Mouse (Mus musculus): ENCODE results near the gene Rnf222. TPM values are rescaled to one million over a fixed set of nuclear protein-coding genes. Genes with fewer than 3 reads are reported as not detected.

The Rnf222 gene
- not detected in 2 replicates for polyA plus RNA-seq (2014; fragmentation: Nextera tagmentation; extraction: Ambion mirVana)

GRCm38 (mm10) chr11:68888253-68888652 is at the start of gene Rnf222:
TSS of gene Rnf222 (plus strand) at chr11:68888553.
- WGBS = 41% methylated on average over 6 of the region's 6 CpGs
- Histone ChIP-seq H3K9me3 (ENCODE audit: control insufficient read depth, low read length) (no peaks in the 10 kb centered on the region), H3K4me2 (ENCODE audit: low read depth, low read length, severe bottlenecking) (no peak within 1 kb of the TSS), H3K27ac (ENCODE audit: low read depth, low read length) (no peak within 1 kb of the TSS), H3K4me1 (replicated peaks; ENCODE audit: control insufficient read depth, insufficient read depth, low read length) (no peaks in the 10 kb centered on the region), H3K27me3 (ENCODE audit: control insufficient read depth, insufficient read depth, low read length) (no peaks in the 10 kb centered on the region), H3K9ac (ENCODE audit: low read length) (no peak within 1 kb of the TSS), H3K36me3 (ENCODE audit: control insufficient read depth, insufficient read depth, low read length) (no peaks in the 10 kb centered on the region), H3K4me3 (ENCODE audit: low read depth, low read length) (no peak within 1 kb of the TSS)
- DNase-seq (ENCODE audit: low spot score) (no peak), ATAC-seq (replicated peaks; ENCODE audit: low FRiP score) (no peak)

- Histone ChIP-seq H3K4me3 (ENCODE audit: low read depth, low read length) (no peak overlapping the region), H3K9me3 (ENCODE audit: control insufficient read depth, low read length) (no peaks in the 10 kb centered on the region), H3K36me3 (ENCODE audit: control insufficient read depth, insufficient read depth, low read length) (peaks cover 9% of the 10 kb centered on the region; the same call in 1 of the 2 replicates), H3K4me1 (replicated peaks; ENCODE audit: control insufficient read depth, insufficient read depth, low read length) (no peaks in the 10 kb centered on the region), H3K27me3 (ENCODE audit: control insufficient read depth, insufficient read depth, low read length) (no peaks in the 10 kb centered on the region), H3K4me2 (ENCODE audit: low read depth, low read length, severe bottlenecking) (no peak overlapping the region), H3K27ac (ENCODE audit: low read depth, low read length) (no peak overlapping the region), H3K9ac (ENCODE audit: low read length) (no peak overlapping the region)
- 53% methylated on average over 5 of the region's 5 CpGs for WGBS
- no peak for DNase-seq (ENCODE audit: low spot score)
- ATAC-seq (replicated peaks; ENCODE audit: low FRiP score) = no peak
Measured at GRCm38 (mm10) chr11:68839606-68840005, 48.7 kb upstream of the Rnf222 start.

GRCm38 (mm10) chr11:68850862-68851261 is 37.5 kb upstream of the Rnf222 start:
- Histone ChIP-seq H3K4me1 (replicated peaks; ENCODE audit: control insufficient read depth, insufficient read depth, low read length) (peaks cover 5% of the 10 kb centered on the region; the same call in 1 of the 2 replicates), H3K9me3 (ENCODE audit: control insufficient read depth, low read length) (no peaks in the 10 kb centered on the region), H3K36me3 (ENCODE audit: control insufficient read depth, insufficient read depth, low read length) (no peaks in the 10 kb centered on the region), H3K27ac (ENCODE audit: low read depth, low read length) (no peak overlapping the region), H3K4me3 (ENCODE audit: low read depth, low read length) (no peak overlapping the region), H3K9ac (ENCODE audit: low read length) (no peak overlapping the region; the same call in 1 of the 2 replicates), H3K4me2 (ENCODE audit: low read depth, low read length, severe bottlenecking) (no peak overlapping the region), H3K27me3 (ENCODE audit: control insufficient read depth, insufficient read depth, low read length) (no peaks in the 10 kb centered on the region)
- 90% methylated on average over 7 of the region's 7 CpGs for WGBS
- ATAC-seq (replicated peaks; ENCODE audit: low FRiP score) = no peak
- no peak for DNase-seq (ENCODE audit: low spot score)

GRCm38 (mm10) chr11:68851644-68852485 is 36.5 kb upstream of the Rnf222 start:
- 5% methylated on average over 13 of the region's 13 CpGs for WGBS
- H3K9me3 ChIP-seq (ENCODE audit: control insufficient read depth, low read length) = no peaks in the 10 kb centered on the region
- peak overlapping the region; percentile 83 for H3K4me2 ChIP-seq (ENCODE audit: low read depth, low read length, severe bottlenecking)
- peak overlapping the region; percentile 92 for H3K4me3 ChIP-seq (ENCODE audit: low read depth, low read length)
- H3K27ac ChIP-seq (ENCODE audit: low read depth, low read length) = no peak overlapping the region
- no peaks in the 10 kb centered on the region for H3K36me3 ChIP-seq (ENCODE audit: control insufficient read depth, insufficient read depth, low read length)
- H3K9ac ChIP-seq (ENCODE audit: low read length) = peak overlapping the region; percentile 87
- DNase-seq (ENCODE audit: low spot score) (no peak), ATAC-seq (replicated peaks; ENCODE audit: low FRiP score) (no peak)
- peaks cover 5% of the 10 kb centered on the region; the same call in 1 of the 2 replicates for H3K4me1 ChIP-seq (replicated peaks; ENCODE audit: control insufficient read depth, insufficient read depth, low read length)
- no peaks in the 10 kb centered on the region for H3K27me3 ChIP-seq (ENCODE audit: control insufficient read depth, insufficient read depth, low read length)

GRCm38 (mm10) chr11:68852486-68852901 is 35.9 kb upstream of the Rnf222 start:
- Histone ChIP-seq H3K4me3 (ENCODE audit: low read depth, low read length) (peak overlapping the region; percentile 92), H3K4me1 (replicated peaks; ENCODE audit: control insufficient read depth, insufficient read depth, low read length) (peaks cover 5% of the 10 kb centered on the region; the same call in 1 of the 2 replicates), H3K27ac (ENCODE audit: low read depth, low read length) (peak overlapping the region; percentile 88), H3K9me3 (ENCODE audit: control insufficient read depth, low read length) (no peaks in the 10 kb centered on the region), H3K9ac (ENCODE audit: low read length) (peak overlapping the region; percentile 87), H3K4me2 (ENCODE audit: low read depth, low read length, severe bottlenecking) (peak overlapping the region; percentile 83), H3K27me3 (ENCODE audit: control insufficient read depth, insufficient read depth, low read length) (no peaks in the 10 kb centered on the region), H3K36me3 (ENCODE audit: control insufficient read depth, insufficient read depth, low read length) (no peaks in the 10 kb centered on the region)
- WGBS = under 1% methylated on average over 35 of the region's 36 CpGs
- no peak for ATAC-seq (replicated peaks; ENCODE audit: low FRiP score)
- peak; percentile 79 for DNase-seq (ENCODE audit: low spot score)

DNA sequence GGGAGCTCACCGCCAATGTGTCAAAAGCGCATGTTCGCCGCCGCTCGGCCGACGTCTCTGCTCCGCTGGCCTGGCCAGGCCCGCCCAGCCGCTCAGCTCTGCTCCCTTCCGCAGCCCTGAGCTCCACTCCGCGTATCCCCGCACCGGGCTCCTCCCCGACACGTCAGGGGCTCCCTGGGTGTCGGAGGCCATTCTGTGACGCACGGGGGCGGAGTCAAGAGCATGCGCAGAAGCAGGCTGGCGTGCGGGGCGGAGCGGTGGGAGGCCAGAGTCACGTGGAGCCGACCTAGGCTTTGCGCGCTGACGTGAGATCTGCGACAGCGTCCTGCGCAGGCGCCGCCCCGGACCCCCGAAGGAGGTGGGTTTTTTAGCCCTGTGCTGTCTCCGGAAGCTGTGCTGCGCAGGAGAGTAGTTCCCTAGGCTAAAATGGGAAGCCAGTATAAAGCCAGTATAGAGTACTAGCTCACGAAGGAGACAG is 35.4 kb upstream of the Rnf222 start:
- ATAC-seq (replicated peaks; ENCODE audit: low FRiP score) (peak; percentile 99), DNase-seq (ENCODE audit: low spot score) (peak; percentile 100)
- Histone ChIP-seq H3K36me3 (ENCODE audit: control insufficient read depth, insufficient read depth, low read length) (no peaks in the 10 kb centered on the region), H3K27me3 (ENCODE audit: control insufficient read depth, insufficient read depth, low read length) (no peaks in the 10 kb centered on the region), H3K9ac (ENCODE audit: low read length) (peak overlapping the region; percentile 87), H3K9me3 (ENCODE audit: control insufficient read depth, low read length) (no peaks in the 10 kb centered on the region), H3K4me3 (ENCODE audit: low read depth, low read length) (peak overlapping the region; percentile 92), H3K4me1 (replicated peaks; ENCODE audit: control insufficient read depth, insufficient read depth, low read length) (peaks cover 5% of the 10 kb centered on the region; the same call in 1 of the 2 replicates), H3K4me2 (ENCODE audit: low read depth, low read length, severe bottlenecking) (peak overlapping the region; percentile 83), H3K27ac (ENCODE audit: low read depth, low read length) (peak overlapping the region; percentile 88)
- WGBS = under 1% methylated on average over 42 of the region's 42 CpGs

- Histone ChIP-seq H3K4me3 (ENCODE audit: low read depth, low read length) (peak overlapping the region; percentile 92), H3K4me2 (ENCODE audit: low read depth, low read length, severe bottlenecking) (peak overlapping the region; percentile 70), H3K9ac (ENCODE audit: low read length) (peak overlapping the region; percentile 55), H3K27me3 (ENCODE audit: control insufficient read depth, insufficient read depth, low read length) (no peaks in the 10 kb centered on the region), H3K9me3 (ENCODE audit: control insufficient read depth, low read length) (no peaks in the 10 kb centered on the region), H3K4me1 (replicated peaks; ENCODE audit: control insufficient read depth, insufficient read depth, low read length) (peaks cover 5% of the 10 kb centered on the region; the same call in 1 of the 2 replicates), H3K27ac (ENCODE audit: low read depth, low read length) (peak overlapping the region; percentile 37), H3K36me3 (ENCODE audit: control insufficient read depth, insufficient read depth, low read length) (no peaks in the 10 kb centered on the region)
- DNase-seq (ENCODE audit: low spot score) (no peak), ATAC-seq (replicated peaks; ENCODE audit: low FRiP score) (no peak)
- 50% methylated on average over 14 of the region's 14 CpGs for WGBS
Measured at GRCm38 (mm10) chr11:68853611-68854401, 34.5 kb upstream of the Rnf222 start.

GRCm38 (mm10) chr11:68854621-68855020 is 33.7 kb upstream of the Rnf222 start:
- H3K27ac ChIP-seq (ENCODE audit: low read depth, low read length) = no peak overlapping the region
- no peak overlapping the region for H3K4me2 ChIP-seq (ENCODE audit: low read depth, low read length, severe bottlenecking)
- DNase-seq (ENCODE audit: low spot score) = no peak
- no peaks in the 10 kb centered on the region for H3K27me3 ChIP-seq (ENCODE audit: control insufficient read depth, insufficient read depth, low read length)
- WGBS = 90% methylated on average over 3 of the region's 3 CpGs
- ATAC-seq (replicated peaks; ENCODE audit: low FRiP score) = no peak
- no peak overlapping the region for H3K9ac ChIP-seq (ENCODE audit: low read length)
- H3K4me3 ChIP-seq (ENCODE audit: low read depth, low read length) = no peak overlapping the region
- no peaks in the 10 kb centered on the region for H3K9me3 ChIP-seq (ENCODE audit: control insufficient read depth, low read length)
- H3K36me3 ChIP-seq (ENCODE audit: control insufficient read depth, insufficient read depth, low read length) = no peaks in the 10 kb centered on the region
- H3K4me1 ChIP-seq (replicated peaks; ENCODE audit: control insufficient read depth, insufficient read depth, low read length) = peaks cover 5% of the 10 kb centered on the region; the same call in 1 of the 2 replicates

All from forebrain, embryonic 11.5 days (tissue).